Mouse (Mus musculus): ENCODE data around the gene Xpo5.

The Xpo5 gene

DNA sequence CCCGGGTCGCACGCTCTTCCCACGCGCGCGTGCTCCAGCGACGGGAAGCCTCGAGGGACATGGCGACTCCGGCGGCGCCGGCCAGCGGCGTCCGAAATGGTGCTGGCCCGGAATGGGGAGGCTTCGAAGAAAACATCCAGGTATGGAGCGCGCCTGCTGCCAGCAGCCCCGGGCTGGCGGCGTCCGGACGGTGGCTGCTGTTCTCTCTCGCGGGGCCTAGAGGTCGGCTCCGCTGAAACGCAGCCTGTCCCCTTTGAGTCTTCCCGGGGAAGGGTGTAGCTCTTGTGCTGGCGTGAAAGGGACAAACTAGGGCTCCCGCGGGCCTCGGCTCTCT is 45.6 kb downstream of the Xpo5 start:
- in situ Hi-C loops (cut with MboI; ENCODE audit: low pct_unique_long_range_greater_than_20kb in 1 of 2, low sequenced_read_pairs in 2 of 2, unreplicated experiment in 1 of 2), result loop anchor here (5.0 to 25.0 kb wide), 2 partner anchors 41 to 714 kb away; no protein-coding TSS in a partner anchor

DNA sequence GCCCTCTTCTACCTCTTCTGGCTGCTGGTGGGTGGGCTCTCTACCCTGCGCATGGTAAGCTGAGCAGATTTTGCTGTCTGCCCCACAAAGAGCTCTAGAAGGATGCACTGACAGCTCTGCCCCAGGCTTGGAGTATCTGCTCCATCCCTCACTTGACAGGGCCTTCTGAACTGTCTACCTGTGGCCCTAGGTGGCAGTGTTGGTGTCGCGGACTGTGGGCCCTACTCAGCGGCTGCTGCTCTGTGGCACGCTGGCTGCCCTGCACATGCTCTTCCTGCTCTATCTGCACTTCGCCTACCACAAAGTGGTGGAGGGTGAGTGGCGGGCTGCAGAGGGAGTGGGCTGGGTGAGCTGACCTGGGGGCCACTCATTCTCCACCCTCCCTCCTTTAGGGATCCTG is 48.6 kb downstream of the Xpo5 start:
- in situ Hi-C loops (cut with MboI; ENCODE audit: low pct_unique_long_range_greater_than_20kb in 1 of 2, low sequenced_read_pairs in 2 of 2, unreplicated experiment in 1 of 2), result no loop called here

DNA sequence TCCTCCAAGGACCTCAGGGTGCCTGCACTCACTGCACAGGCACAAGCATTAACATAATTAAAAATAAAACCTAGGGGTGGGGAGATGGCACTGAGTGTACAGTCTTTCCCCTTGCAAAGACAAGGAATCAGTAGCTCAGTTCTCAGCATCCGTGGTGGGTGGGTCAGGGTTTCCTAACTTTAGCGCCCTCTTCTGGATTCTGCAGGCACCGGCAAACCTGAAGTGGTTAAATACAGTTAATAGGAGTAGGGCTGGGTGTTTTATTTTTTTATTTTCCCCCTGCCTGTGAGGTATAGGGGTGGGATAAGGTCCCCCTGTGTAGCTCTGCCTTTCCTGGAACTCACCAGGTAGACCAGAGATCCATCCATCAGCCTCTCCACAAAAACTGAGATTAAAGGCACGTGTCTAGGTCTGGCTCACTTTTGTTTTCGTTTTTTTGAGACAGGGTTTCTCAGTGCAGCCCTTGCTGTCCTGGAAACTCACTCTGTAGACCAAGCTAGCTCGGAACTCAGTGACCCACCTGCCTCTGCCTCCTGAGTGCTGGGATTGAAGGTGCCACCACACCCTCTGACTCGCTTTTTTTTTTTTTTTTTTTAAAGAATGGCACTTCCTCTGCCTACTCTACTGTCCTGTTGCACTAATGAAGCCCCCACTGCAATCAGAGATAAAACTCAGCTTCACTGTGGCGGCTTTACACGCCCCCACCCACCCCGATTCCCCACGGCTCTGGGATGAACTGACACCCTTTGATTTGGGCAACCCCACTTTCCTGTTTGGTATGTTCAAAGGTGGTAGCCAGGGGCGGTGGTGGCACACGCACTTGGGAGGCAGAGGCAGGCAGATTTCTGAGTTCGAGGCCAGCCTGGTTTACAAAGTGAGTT is 50.2 kb downstream of the Xpo5 start:
- in situ Hi-C loops (cut with MboI; ENCODE audit: low pct_unique_long_range_greater_than_20kb in 1 of 2, low sequenced_read_pairs in 2 of 2, unreplicated experiment in 1 of 2), result no loop called here

DNA sequence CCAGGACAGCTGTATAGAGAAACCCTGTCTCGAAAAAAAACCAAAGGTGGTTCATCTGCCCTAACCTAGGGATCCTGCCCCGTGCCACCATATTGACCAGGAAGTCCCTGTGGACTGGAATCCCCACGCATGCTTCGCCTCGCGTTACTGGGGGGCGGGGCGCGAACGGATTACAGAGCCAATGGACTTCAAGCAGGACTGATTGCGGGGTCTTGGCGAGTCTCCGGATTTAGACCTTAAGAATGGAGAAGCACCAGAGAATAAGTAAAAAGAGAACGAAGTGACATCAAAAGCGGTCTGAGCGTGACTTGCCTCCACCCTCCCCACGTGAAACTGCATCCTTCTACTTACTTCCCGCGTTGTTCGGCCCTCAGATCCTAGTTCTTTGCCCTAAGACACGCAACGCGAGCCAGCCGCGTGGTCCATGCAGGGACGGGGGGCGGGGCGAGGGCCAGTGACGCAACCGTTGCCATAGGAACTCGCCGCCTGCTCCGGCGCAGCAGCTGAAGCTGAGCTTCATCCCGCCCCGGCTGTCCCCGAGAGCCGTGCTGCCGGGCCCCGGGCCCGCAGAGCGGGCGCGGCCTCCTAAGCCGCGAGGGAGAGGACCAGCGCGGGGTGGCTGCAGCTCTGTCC is 51.0 kb downstream of the Xpo5 start, which contains the start of gene Lrrc73:
Gene Lrrc73 (plus strand): TSS at position 80 of the 633 bp plus-strand sequence.
- in situ Hi-C loops (cut with MboI; ENCODE audit: low pct_unique_long_range_greater_than_20kb in 1 of 2, low sequenced_read_pairs in 2 of 2, unreplicated experiment in 1 of 2), result no loop called here

DNA sequence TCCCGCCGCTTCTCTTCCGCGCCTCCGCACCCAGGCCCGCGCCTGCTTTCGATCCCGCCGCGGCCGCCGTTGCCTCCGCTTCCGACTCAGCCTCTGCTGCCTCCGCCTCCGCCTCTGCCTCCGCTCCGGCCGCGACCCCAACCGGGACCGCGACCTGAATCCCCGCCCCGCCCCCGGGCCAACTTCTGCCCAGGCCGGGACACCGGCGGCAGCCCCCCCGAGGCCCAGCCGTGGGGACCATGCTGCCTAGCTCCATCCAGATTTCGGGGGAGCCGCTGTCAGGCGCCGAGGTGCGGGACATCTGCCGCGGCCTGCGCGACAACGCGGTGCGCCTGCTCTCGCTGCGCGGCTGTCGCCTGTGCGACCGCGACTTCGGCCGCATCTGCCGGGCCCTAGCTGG is 51.5 kb downstream of the Xpo5 start:
- in situ Hi-C loops (cut with MboI; ENCODE audit: low pct_unique_long_range_greater_than_20kb in 1 of 2, low sequenced_read_pairs in 2 of 2, unreplicated experiment in 1 of 2), result no loop called here

DNA sequence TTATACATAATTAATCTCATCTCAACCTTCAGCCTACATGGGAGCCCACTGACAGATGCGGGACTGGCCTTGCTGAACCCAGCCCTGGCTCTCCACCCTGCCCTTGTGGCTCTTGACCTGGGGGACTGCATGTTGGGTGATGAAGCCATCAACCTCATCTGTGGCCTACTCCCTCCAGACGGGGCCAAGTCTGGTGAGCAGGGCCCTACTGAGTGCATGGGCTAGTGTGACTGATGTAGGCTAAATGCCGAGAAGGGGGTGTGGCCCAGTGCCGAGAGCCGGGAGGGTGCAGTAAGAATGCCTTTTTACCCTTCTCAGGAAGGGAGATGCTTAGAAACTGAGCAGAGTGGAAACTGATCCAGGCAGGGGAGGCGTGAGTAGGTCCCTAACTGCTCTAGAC is 52.6 kb downstream of the Xpo5 start:
- in situ Hi-C loops (cut with MboI; ENCODE audit: low pct_unique_long_range_greater_than_20kb in 1 of 2, low sequenced_read_pairs in 2 of 2, unreplicated experiment in 1 of 2), result no loop called here

DNA sequence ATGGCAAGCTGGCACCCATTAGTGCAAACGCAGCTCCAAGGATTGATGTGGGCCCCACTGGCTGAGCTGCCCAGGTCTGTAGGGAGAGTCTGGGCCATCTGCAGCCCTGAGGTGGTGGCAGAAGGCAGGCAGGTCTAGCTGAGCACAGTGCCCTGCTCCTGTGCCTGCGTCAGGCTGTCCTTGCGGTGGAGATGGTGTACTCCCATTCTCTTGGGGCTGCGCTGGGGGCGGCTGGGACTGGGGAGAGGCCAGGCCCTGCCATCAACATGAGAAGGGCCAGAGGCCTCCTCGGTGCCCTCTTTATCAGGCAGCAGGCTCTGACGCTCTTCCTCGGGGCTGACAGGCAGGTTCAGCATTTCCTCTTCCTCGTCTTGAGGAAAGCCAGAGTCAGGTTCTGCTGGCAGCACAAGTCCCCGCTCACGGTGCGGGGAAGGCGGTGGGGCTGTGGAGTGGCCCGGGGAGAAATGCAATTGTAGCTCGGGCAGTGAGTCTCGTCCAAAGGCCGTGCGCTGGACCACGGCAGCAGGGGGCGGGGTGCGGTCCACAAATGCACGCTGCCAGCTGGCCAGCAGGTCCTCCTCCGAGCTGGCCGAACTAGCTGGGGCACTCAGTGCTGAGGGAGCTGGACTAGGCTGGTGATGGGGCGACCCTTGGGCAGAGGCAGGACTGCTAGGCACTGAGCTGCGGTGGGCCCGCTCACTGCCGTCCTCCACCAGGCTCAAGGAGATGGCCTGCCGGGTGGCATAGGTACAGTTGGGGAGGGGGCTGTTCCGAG is 55.9 kb downstream of the Xpo5 start:
- in situ Hi-C loops (cut with MboI; ENCODE audit: low pct_unique_long_range_greater_than_20kb in 1 of 2, low sequenced_read_pairs in 2 of 2, unreplicated experiment in 1 of 2), result no loop called here

DNA sequence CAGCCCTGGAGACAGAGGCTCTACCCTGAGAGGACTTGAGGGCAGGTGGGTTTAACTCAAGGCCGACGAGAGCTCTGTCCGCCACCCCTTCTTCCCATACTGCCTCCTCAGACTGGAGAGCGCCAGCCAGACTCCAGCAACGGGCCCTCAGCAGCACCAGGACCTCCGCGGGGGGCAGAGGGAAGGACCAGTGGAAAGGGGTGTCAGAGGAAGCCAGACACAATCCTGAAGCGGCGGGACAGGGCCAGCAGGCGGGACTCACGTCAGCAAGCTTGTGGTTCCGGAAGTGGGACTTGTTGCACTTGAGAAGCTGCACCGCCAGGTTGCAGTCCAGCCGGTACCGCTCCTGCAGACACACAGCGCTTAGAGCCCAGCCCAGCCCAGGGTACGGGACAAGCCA is 57.1 kb downstream of the Xpo5 start:
- in situ Hi-C loops (cut with MboI; ENCODE audit: low pct_unique_long_range_greater_than_20kb in 1 of 2, low sequenced_read_pairs in 2 of 2, unreplicated experiment in 1 of 2), result no loop called here

DNA sequence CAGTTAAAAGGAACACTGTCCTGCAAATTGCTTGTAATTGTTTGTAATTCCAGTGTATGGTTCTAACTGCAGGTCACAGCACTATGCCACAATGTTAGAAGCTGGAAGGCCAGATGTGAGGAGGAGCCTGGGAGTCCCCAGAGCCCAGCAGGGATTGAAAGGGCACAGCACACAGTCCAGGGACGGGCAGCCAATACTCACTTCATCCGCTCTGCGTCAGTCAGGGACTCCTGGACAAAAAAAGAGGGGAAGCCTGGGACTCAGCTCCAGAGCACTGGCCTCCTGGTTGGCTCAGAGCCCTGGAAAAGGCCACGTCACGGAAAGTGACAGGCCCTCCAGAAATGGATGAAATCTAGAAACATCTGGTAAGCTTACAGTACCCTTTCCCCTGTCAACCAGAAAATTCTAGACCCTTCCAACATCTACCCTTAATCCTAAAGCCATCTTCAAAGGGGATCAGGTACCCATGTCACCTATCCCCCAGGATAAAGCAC is 59.7 kb downstream of the Xpo5 start:
- in situ Hi-C loops (cut with MboI; ENCODE audit: low pct_unique_long_range_greater_than_20kb in 1 of 2, low sequenced_read_pairs in 2 of 2, unreplicated experiment in 1 of 2), result no loop called here

DNA sequence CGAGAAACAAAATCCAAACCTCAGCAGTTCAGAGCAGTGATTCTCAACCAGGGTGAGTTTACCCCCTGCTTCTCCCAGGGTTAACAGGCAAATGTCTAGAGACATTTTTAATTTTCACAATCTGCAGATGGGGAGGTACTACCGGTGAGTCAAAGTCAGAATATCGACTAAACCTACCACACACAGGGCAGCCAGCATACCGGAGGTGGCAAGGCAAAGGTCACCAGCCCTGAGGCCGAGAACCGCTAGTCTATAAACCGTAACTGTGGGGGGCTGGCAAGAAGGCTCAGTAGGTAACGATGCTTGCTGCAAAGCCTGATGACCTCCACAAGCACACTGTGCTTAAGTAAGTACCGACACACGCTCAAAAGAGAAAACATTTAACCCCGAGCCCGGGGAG is 62.9 kb downstream of the Xpo5 start:
- in situ Hi-C loops (cut with MboI; ENCODE audit: low pct_unique_long_range_greater_than_20kb in 1 of 2, low sequenced_read_pairs in 2 of 2, unreplicated experiment in 1 of 2), result no loop called here

DNA sequence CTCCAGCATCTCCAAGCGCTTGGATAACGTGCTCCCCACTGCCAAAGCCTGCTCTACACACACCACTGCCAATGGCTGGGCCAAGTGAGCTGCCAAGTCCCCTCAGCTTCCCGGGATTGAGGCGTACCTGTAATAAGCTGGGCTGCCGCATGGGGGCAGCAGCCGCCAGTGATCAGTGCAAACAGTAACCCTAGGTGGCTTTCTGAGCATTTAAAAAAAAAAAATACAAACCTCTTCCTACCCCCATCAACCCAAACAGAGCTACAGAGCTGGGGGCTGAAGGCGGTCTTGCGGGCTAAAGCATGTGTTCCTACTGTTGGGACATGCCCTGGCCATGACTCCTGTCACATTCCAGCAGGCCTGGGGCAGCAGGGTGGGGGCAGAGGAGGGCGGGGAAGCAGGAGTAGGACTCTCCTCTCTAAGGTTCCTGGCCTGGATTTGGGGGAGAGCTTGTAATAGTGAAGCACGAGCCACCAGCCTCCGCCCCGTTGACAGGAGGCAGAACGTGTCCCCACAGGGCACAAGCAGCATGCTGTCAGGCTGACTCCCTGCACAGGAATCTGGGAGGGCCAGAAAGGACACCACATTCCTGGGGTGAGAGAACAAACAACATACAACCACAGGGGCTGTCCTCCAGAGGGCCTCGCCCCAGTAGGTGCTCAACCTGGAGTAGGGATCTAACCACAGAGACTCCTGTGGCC is 63.5 kb downstream of the Xpo5 start:
- in situ Hi-C loops (cut with MboI; ENCODE audit: low pct_unique_long_range_greater_than_20kb in 1 of 2, low sequenced_read_pairs in 2 of 2, unreplicated experiment in 1 of 2), result no loop called here

DNA sequence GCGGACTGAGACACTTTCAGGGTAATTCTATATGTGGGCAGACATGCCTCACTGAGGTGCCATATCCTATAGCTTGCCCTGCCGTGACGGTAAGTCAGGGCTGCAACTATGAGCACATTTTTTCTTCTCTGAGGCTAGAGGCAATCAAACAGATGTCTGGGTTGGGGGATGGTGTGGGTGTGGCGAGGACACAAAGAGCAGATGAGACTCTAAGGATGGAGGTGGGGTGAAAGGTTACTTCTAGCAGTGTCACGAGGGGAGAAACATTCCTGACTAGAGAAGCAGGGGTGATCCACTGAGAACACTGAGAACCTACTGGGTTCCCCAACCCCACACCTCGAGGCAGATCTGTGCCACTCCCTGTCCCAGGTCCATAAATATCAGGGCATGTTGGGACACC is 64.4 kb downstream of the Xpo5 start:
- in situ Hi-C loops (cut with MboI; ENCODE audit: low pct_unique_long_range_greater_than_20kb in 1 of 2, low sequenced_read_pairs in 2 of 2, unreplicated experiment in 1 of 2), result no loop called here

DNA sequence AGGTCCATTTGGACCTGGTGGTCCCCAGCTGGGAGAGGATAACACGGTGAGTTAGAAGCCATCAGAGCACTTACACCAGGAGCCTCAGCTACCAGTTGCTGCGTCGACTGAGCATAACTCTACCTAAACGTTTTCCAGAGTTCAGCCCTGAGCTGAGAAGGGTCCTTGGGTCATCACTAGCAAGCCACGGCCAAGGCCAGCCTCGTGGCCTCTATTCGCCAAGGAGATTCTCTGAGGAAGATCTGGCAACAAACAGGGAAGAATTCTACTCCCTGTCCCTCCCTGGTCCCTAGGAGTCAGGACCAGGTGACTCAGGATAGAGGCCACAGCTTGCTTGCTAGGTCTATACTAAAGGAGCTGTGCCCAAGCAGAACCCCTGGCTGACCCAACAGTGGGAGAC is 64.9 kb downstream of the Xpo5 start:
- in situ Hi-C loops (cut with MboI; ENCODE audit: low pct_unique_long_range_greater_than_20kb in 1 of 2, low sequenced_read_pairs in 2 of 2, unreplicated experiment in 1 of 2), result no loop called here

DNA sequence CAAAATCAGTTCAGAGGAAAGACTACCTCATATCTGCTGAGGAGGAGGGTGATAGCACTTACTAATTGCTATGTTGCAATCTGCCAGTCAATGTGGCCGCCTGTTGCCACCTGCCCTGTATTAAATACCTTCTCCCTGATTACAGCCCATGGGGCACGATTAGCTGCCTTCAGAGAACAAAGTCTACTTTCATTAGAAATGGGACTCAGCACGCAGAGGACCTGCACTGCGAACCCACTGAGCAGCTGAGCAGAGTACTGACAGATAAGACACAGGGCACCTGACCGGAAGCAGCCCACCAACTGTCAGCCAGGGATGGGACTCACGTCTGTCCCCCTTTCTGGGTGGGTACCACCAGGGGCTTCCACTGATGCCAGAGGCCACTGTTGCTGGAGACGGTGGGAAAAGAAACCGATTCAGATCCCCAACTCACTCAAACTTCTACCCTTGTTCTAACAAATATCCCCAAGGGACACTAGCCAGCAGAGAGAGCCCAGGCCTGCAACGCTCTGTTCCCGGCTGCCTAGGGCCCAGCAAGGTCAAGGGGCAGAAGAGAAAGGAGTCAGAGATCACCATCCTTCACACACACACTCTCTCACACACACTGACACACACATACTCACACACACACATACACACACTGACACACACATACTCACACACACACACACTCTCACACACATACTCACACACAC is 65.6 kb downstream of the Xpo5 start:
- in situ Hi-C loops (cut with MboI; ENCODE audit: low pct_unique_long_range_greater_than_20kb in 1 of 2, low sequenced_read_pairs in 2 of 2, unreplicated experiment in 1 of 2), result no loop called here

DNA sequence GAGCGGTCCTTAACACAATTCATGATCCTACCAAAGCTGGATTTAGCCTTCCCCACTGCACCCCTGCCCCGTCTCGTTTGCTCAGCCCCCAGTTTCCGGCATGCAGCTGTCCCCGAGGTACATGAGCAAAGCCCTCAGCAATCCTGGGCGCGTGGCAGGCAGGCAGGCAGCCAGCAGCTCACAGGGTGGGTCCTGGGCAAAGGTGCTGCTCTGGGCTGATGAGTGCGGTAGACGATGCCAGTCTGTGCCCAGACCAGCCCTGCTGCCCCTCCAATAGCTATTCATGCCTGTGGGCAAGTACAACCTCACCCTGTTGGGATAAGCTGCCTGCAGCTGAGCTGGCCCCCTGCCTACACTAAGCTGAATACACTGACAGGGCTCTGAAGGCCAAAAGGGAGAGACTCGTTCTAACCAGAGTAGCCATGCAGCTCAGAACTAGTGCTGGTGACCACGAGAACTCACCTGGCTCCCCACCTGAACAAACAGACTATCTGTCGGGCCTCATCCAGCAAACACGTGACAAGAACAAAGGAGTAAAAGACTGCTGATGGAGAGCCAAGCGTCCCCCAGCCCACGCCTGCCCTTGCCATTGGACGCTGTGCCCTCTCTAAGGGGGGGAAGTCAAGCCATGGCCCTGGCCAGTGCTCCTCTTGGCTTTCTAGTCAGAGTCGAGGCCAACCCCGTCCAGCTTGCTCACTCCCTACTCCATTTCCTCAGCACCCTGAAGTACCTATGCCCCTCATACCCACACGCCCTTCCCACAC is 67.4 kb downstream of the Xpo5 start:
- in situ Hi-C loops (cut with MboI; ENCODE audit: low pct_unique_long_range_greater_than_20kb in 1 of 2, low sequenced_read_pairs in 2 of 2, unreplicated experiment in 1 of 2), result no loop called here

DNA sequence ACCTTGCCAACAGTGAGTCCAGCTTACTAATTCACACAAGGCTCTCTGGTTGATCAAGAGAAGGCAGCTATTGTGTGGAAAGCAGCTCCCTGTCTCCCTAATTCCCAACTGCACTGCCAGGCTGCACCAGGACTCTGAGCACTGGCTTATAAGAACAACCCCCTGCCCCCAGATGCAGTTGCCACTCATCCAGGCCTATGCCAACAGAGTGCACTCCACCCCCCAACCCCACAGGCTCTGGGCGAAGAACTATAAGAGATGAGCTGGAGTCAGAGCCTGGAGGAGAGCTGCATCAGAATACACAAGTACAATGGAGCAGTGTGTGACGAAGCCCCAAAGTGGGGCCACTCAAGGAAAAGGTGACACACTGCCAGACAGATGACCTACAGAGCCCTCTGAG is 69.5 kb downstream of the Xpo5 start:
- in situ Hi-C loops (cut with MboI; ENCODE audit: low pct_unique_long_range_greater_than_20kb in 1 of 2, low sequenced_read_pairs in 2 of 2, unreplicated experiment in 1 of 2), result no loop called here

DNA sequence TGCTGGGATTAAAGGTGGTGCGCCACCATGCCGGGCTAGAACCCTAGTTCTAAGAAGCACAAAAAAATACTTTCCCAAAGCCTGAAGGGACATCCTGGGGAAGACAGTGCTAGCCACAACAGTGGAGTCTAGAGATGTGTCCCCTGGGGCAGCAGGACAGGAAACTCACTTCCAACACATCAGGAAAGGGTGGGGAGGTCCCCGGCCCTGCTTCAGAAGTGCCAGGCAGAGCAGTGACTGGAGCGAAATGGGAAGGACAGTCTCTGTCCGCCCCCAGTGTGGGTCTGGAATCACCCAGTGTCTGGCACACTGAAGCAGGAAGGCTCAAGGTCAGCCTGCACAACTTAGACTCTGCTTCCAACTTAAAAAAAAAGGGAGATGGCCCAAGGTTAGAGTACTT is 70.1 kb downstream of the Xpo5 start:
- in situ Hi-C loops (cut with MboI; ENCODE audit: low pct_unique_long_range_greater_than_20kb in 1 of 2, low sequenced_read_pairs in 2 of 2, unreplicated experiment in 1 of 2), result no loop called here

Data from mouse embryonic stem cell (cell line).